10 mouse cellular contexts compared by ENCODE assay signal in genomic region chr6:125364448-125364847, GRCm38 (mm10). TPM values are rescaled to one million over a fixed set of nuclear protein-coding genes. Genes with fewer than 3 reads are reported as not detected.
DNase-seq lines count a peak whose midpoint lies in the region; ATAC-seq and TF ChIP-seq lines count a peak whose summit lies in the region.
"Had no signal": no experiment of that assay in that cellular context is flagged by ENCODE, and none has a peak within 500 bp of the region (broad histone marks: within the 10 kb centered on the region; RNA-seq: fewer than 3 reads in every experiment).

No protein-coding gene starts in this region.

- H3K9ac ChIP-seq in heart, adult 2 months (ENCODE audit: low read depth, low read length) = 0 out of 2 replicates have a peak overlapping the region, but pooled peaks have one; percentile 14
- H3K9ac ChIP-seq in midbrain, embryonic 15.5 days = no peak overlapping the region

- no peaks in the 10 kb centered on the region for H3K9me3 ChIP-seq in midbrain, embryonic 15.5 days

- 12% methylated on average over 8 of the region's 8 CpGs for WGBS in heart, adult 2 months
- WGBS in midbrain, embryonic 15.5 days = 12% methylated on average over 8 of the region's 8 CpGs

- TF ChIP-seq POLR2A in heart, adult 2 months (IDR thresholded peaks at IDR 0.05; ENCODE audit: insufficient read depth, low read depth, low read length) = no peak

- H3K79me2 ChIP-seq in heart, adult 2 months (replicated peaks; ENCODE audit: control insufficient read depth, insufficient read depth, low read length) = no peaks in the 10 kb centered on the region

- H3K4me3 ChIP-seq in heart, adult 2 months = no peak overlapping the region
- no peak overlapping the region for H3K4me3 ChIP-seq in midbrain, embryonic 15.5 days

- peak; percentile 67 for TF ChIP-seq CTCF in heart, adult 2 months (IDR thresholded peaks at IDR 0.05)

- H3K4me1 ChIP-seq in heart, adult 2 months (ENCODE audit: control insufficient read depth, insufficient read depth, low read length) = no peaks in the 10 kb centered on the region
- peaks cover 28% of the 10 kb centered on the region for H3K4me1 ChIP-seq in midbrain, embryonic 15.5 days

- intact Hi-C loops in heart, adult 2 months (cut with DNase I) = loop anchor here (1.0 to 5.0 kb wide), 2 partner anchors 36 to 147 kb away; partner anchors contain the start of gene Vamp1

- TF ChIP-seq EP300 in heart, adult 2 months (IDR thresholded peaks at IDR 0.05; ENCODE audit: insufficient read depth, low read depth, low read length) = no peak

- H3K27ac ChIP-seq in heart, adult 2 months = no peak overlapping the region
- H3K27ac ChIP-seq in midbrain, embryonic 15.5 days = no peak overlapping the region
- H3K27ac ChIP-seq: macrophage had no signal

- H3K4me2 ChIP-seq in midbrain, embryonic 15.5 days = no peak overlapping the region

- no peak for ATAC-seq in midbrain, embryonic 15.5 days (replicated peaks)

- DNase-seq in heart, adult 2 months = peak in 1 of 2 experiments; percentile 39
- no peak for DNase-seq in heart, adult 8-10 months (ENCODE audit: low spot score)
- peak; percentile 55 for DNase-seq in thymus, postnatal 14 days
- no peak for DNase-seq in thymus, postnatal 10 days (ENCODE audit: low spot score in 2 of 2)
- peak; percentile 51 to 66 for DNase-seq in kidney, postnatal 4 days
- no peak for DNase-seq in MN1 (ENCODE audit: low spot score)
- DNase-seq in cerebellum, postnatal 14 days = no peak

- H3K27me3 ChIP-seq in heart, adult 2 months (ENCODE audit: control insufficient read depth, insufficient read depth, low read length) = no peaks in the 10 kb centered on the region
- H3K27me3 ChIP-seq in midbrain, embryonic 15.5 days (replicated peaks) = peaks cover 44% of the 10 kb centered on the region

- H3K36me3 ChIP-seq in heart, adult 2 months (ENCODE audit: control insufficient read depth, insufficient read depth, low read length) = no peaks in the 10 kb centered on the region
- no peaks in the 10 kb centered on the region for H3K36me3 ChIP-seq in midbrain, embryonic 15.5 days (replicated peaks)

RNA-seq across cellular contexts. Expression of gene Tnfrsf1a, which starts 15.3 kb away (rescaled TPM):
- 10 to 100 TPM; 50.8 to 62.8 TPM for total RNA-seq in heart, adult 2 months (2021)
- 57.1 and 59.7 TPM in 2 replicates for polyA plus RNA-seq in heart, adult 2 months (2012; rRNA removed)
- 10 to 100 TPM; 50.4 to 54.8 (median 52.8) TPM for total RNA-seq in heart, adult 8-10 months (2022)
- polyA plus RNA-seq in midbrain, embryonic 15.5 days (2015; fragmentation: Nextera tagmentation; extraction: Ambion mirVana) = 11.6 and 14.6 TPM in 2 replicates

RNA-seq across cellular contexts. Expression of gene Plekhg6, which starts 16.1 kb away (rescaled TPM):
- total RNA-seq in heart, adult 2 months (2021) = under 1 TPM in 1 of 2 experiments, not detected in 1; 0.08 TPM
- polyA plus RNA-seq in heart, adult 2 months (2012; rRNA removed) = 0.06 and 0.14 TPM in 2 replicates
- total RNA-seq in heart, adult 8-10 months (2022) = under 1 TPM in 2 of 4 experiments, not detected in 2; 0.06 to 0.09 TPM
- 0.23 and 0.32 TPM in 2 replicates for polyA plus RNA-seq in midbrain, embryonic 15.5 days (2015; fragmentation: Nextera tagmentation; extraction: Ambion mirVana)
- total RNA-seq: gastrocnemius, postnatal 36 days had no signal
- polyA plus RNA-seq: macrophage had no signal

RNA-seq across cellular contexts. Expression of gene Scnn1a, which starts 44.0 kb away (rescaled TPM):
- under 1 TPM; 0.37 to 0.75 TPM for total RNA-seq in heart, adult 2 months (2021)
- polyA plus RNA-seq in heart, adult 2 months (2012; rRNA removed) = 0.76 and 3.1 TPM in 2 replicates
- total RNA-seq in heart, adult 8-10 months (2022) = under 1 TPM; 0.46 to 0.80 (median 0.58) TPM
- polyA plus RNA-seq in midbrain, embryonic 15.5 days (2015; fragmentation: Nextera tagmentation; extraction: Ambion mirVana) = 0.70 and 0.72 TPM in 2 replicates

RNA-seq across cellular contexts. Expression of gene Ltbr, which starts 50.8 kb away (rescaled TPM):
- total RNA-seq in heart, adult 2 months (2021) = 10 to 100 TPM; 28.2 to 28.8 TPM
- polyA plus RNA-seq in heart, adult 2 months (2012; rRNA removed) = 34.8 and 36.5 TPM in 2 replicates
- 10 to 100 TPM; 24.4 to 26.2 (median 25.5) TPM for total RNA-seq in heart, adult 8-10 months (2022)
- polyA plus RNA-seq in midbrain, embryonic 15.5 days (2015; fragmentation: Nextera tagmentation; extraction: Ambion mirVana) = 14.2 and 16.4 TPM in 2 replicates

Comparison
In these comparisons a context has a peak if more than half of its experiments do, and no peak if none do; other contexts are left out.
1. DNase-seq: peak in thymus, postnatal 14 days (single experiment) and kidney, postnatal 4 days (2 of 2); none in heart, adult 8-10 months (single experiment), thymus, postnatal 10 days (0 of 2), MN1 (single experiment) and cerebellum, postnatal 14 days (0 of 2).